Mouse (Mus musculus) midbrain, postnatal 0 days (tissue): ENCODE measurements at regions not wholly inside any gene's neighbourhood (a gene's known extent, or its start where the extent isn't known, plus 50 kb on each side); places are given as distances from the start of the nearest gene placed in this dataset.

Experiments used
- ATAC-seq: fragments of 200-750 bp; cut with Nextera tagmentation; 2 replicates; pipeline ENCODE4 v1.8.0; 2017; ENCODE audit warnings: moderate number of reproducible peaks, mild to moderate bottlenecking, moderate TSS enrichment, moderate library complexity; ENCODE audit not compliant: low FRiP score
- DNase-seq: peaks from one replicate; pipeline ENCODE4 v3.0.0-alpha.2; 2015; ENCODE audit warnings: low spot score
- H3K27ac ChIP-seq: fragments of 300-500 bp; sonication (generic); 2 replicates; pipeline ENCODE4 v1.5.1; 2014; ENCODE audit warnings: low read depth, mild to moderate bottlenecking, low read length, mixed read lengths
- H3K27me3 ChIP-seq: fragments of 300-500 bp; sonication (generic); 2 replicates; pipeline ENCODE4 v1.6.1; 2014; ENCODE audit warnings: low read length, control low read depth, mixed read lengths; ENCODE audit not compliant: insufficient read depth
- H3K36me3 ChIP-seq: fragments of 300-500 bp; sonication (generic); 2 replicates; pipeline ENCODE4 v1.6.1; 2014; ENCODE audit warnings: low read length, control low read depth, mixed read lengths; ENCODE audit not compliant: insufficient read depth
- H3K4me1 ChIP-seq: fragments of 300-500 bp; sonication (generic); 2 replicates; pipeline ENCODE4 v1.6.1; 2014; ENCODE audit warnings: mild to moderate bottlenecking, control low read depth, antibody characterized with exemption, low read length, mixed read lengths; ENCODE audit not compliant: insufficient read depth
- H3K4me2 ChIP-seq: fragments of 300-500 bp; sonication (generic); 2 replicates; pipeline ENCODE4 v1.6.1; 2014; ENCODE audit warnings: low read depth, mild to moderate bottlenecking, low read length, mixed read lengths; ENCODE audit not compliant: poor library complexity, severe bottlenecking
- H3K4me3 ChIP-seq: fragments of 300-500 bp; sonication (generic); 2 replicates; pipeline ENCODE4 v1.5.1; 2014; ENCODE audit warnings: low read depth, mild to moderate bottlenecking, low read length, moderate library complexity
- H3K9ac ChIP-seq: fragments of 300-500 bp; sonication (generic); replicated peaks from 2 replicates; pipeline ENCODE4 v1.6.1; 2014; ENCODE audit warnings: mild to moderate bottlenecking, low read length, moderate library complexity, mixed read lengths; ENCODE audit not compliant: poor library complexity, severe bottlenecking
- H3K9me3 ChIP-seq: fragments of 300-500 bp; sonication (generic); 2 replicates; pipeline ENCODE4 v1.6.1; 2016; ENCODE audit warnings: low read length, control low read depth
- CTCF ChIP-seq: IDR thresholded peaks from 2 replicates; pipeline ENCODE4 v1.5.1; 2016; ENCODE audit warnings: antibody characterized with exemption, mild to moderate bottlenecking
- WGBS: fragments of 180-500 bp; shearing (Covaris S2); extraction: QIAGEN DNeasy Blood & Tissue Kit; methylation state at CpG from one replicate; pipeline ENCODE4 v1.1.7; 2014; 5-methylcytosine and 5-hydroxymethylcytosine counted together

- WGBS: 57% methylated on average over 4 of the region's 4 CpGs
- H3K4me1 ChIP-seq: no peaks in the 10 kb centered on the region
- no peak for ATAC-seq
- H3K9ac ChIP-seq: no peak overlapping the region
- no peaks in the 10 kb centered on the region for H3K27me3 ChIP-seq
- H3K4me2 ChIP-seq: no peak overlapping the region
- no peaks in the 10 kb centered on the region for H3K9me3 ChIP-seq
- TF ChIP-seq CTCF: no peak
- H3K27ac ChIP-seq: no peak overlapping the region
- DNase-seq: peak; percentile 43
- no peak overlapping the region for H3K4me3 ChIP-seq
- no peaks in the 10 kb centered on the region for H3K36me3 ChIP-seq
These were observed 243.4 kb downstream of the Tle3 start for GRCm38 (mm10) chr9:61615556-61615955.

GRCm38 (mm10) chr9:61607576-61607975 lies 235.4 kb downstream of the Tle3 start:
- Histone ChIP-seq H3K4me2 (no peak overlapping the region), H3K4me3 (no peak overlapping the region), H3K27me3 (no peaks in the 10 kb centered on the region), H3K36me3 (no peaks in the 10 kb centered on the region), H3K9me3 (no peaks in the 10 kb centered on the region), H3K9ac (no peak overlapping the region), H3K27ac (no peak overlapping the region), H3K4me1 (no peaks in the 10 kb centered on the region)
- TF ChIP-seq CTCF: no peak
- 85% methylated on average over 5 of the region's 5 CpGs for WGBS
- DNase-seq (no peak), ATAC-seq (no peak)

GRCm38 (mm10) chr9:61602353-61602978 lies 230.3 kb downstream of the Tle3 start:
- Histone ChIP-seq H3K9ac (no peak overlapping the region), H3K27me3 (no peaks in the 10 kb centered on the region), H3K4me3 (no peak overlapping the region), H3K4me2 (no peak overlapping the region), H3K4me1 (no peaks in the 10 kb centered on the region), H3K9me3 (no peaks in the 10 kb centered on the region), H3K27ac (no peak overlapping the region), H3K36me3 (no peaks in the 10 kb centered on the region)
- ATAC-seq: no peak
- DNase-seq: no peak
- 45% methylated on average over 7 of the region's 7 CpGs for WGBS
- TF ChIP-seq CTCF: no peak

GRCm38 (mm10) chr9:61601911-61602310 lies 229.7 kb downstream of the Tle3 start:
- Histone ChIP-seq H3K4me1 (no peaks in the 10 kb centered on the region), H3K4me3 (no peak overlapping the region), H3K27ac (no peak overlapping the region), H3K4me2 (no peak overlapping the region), H3K27me3 (no peaks in the 10 kb centered on the region), H3K9ac (no peak overlapping the region), H3K9me3 (no peaks in the 10 kb centered on the region), H3K36me3 (no peaks in the 10 kb centered on the region)
- ATAC-seq (no peak), DNase-seq (no peak)
- WGBS: 68% methylated on average over 6 of the region's 6 CpGs
- TF ChIP-seq CTCF: no peak

- no peak overlapping the region for H3K4me2 ChIP-seq
- no peaks in the 10 kb centered on the region for H3K9me3 ChIP-seq
- WGBS: 31% methylated on average over 7 of the region's 7 CpGs
- no peaks in the 10 kb centered on the region for H3K27me3 ChIP-seq
- H3K27ac ChIP-seq: no peak overlapping the region
- no peak overlapping the region for H3K9ac ChIP-seq
- no peak overlapping the region for H3K4me3 ChIP-seq
- peaks cover 5% of the 10 kb centered on the region; the same call in 1 of the 2 replicates for H3K4me1 ChIP-seq
- peak; percentile 7; the same call in 1 of the 2 replicates for TF ChIP-seq CTCF
- DNase-seq (no peak), ATAC-seq (no peak)
- no peaks in the 10 kb centered on the region for H3K36me3 ChIP-seq
These were observed 225.1 kb downstream of the Tle3 start for GRCm38 (mm10) chr9:61597287-61597686.

GRCm38 (mm10) chr9:61596410-61597108 lies 224.4 kb downstream of the Tle3 start:
- Histone ChIP-seq H3K4me2 (no peak overlapping the region), H3K9ac (no peak overlapping the region), H3K4me3 (no peak overlapping the region), H3K27ac (no peak overlapping the region), H3K27me3 (no peaks in the 10 kb centered on the region), H3K36me3 (no peaks in the 10 kb centered on the region), H3K9me3 (no peaks in the 10 kb centered on the region), H3K4me1 (peaks cover 5% of the 10 kb centered on the region; the same call in 1 of the 2 replicates)
- TF ChIP-seq CTCF: no peak
- ATAC-seq (no peak), DNase-seq (no peak)
- WGBS: 47% methylated on average over 17 of the region's 17 CpGs
